Mouse (Mus musculus) urinary bladder, postnatal 14 days (tissue): ENCODE results near the gene Kif14.
"Not testable (repeated sequence)": the region's sequence is repeated elsewhere in the genome, so short reads cannot be mapped to it uniquely, and the experiment has no call there.

ENCODE experiments used
- DNase-seq: peaks from one replicate; pipeline ENCODE4 v3.0.0; 2021; ENCODE audit warnings: low spot score

Kif14 gene

DNA sequence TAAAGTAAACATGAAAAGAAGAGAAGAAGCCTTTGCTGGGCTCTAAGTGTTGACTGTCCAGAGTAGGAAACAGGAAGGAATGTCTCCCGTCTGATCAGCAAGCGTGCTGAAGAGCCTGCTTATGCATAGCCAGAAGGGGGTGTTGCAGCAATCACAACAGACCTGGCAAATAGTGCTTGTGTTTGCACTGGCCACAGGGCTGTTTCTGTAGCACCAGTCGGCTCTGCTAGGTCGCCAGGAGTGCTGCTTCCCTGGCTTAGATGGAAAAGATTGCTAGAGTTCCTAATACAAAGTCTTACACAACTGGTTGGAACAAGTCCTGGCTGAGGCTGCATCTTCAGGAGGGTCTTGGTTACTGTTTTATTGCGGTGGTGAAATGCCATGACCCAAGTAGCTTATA, 25.5 kb downstream of the Kif14 start:
- no peak for DNase-seq

DNA sequence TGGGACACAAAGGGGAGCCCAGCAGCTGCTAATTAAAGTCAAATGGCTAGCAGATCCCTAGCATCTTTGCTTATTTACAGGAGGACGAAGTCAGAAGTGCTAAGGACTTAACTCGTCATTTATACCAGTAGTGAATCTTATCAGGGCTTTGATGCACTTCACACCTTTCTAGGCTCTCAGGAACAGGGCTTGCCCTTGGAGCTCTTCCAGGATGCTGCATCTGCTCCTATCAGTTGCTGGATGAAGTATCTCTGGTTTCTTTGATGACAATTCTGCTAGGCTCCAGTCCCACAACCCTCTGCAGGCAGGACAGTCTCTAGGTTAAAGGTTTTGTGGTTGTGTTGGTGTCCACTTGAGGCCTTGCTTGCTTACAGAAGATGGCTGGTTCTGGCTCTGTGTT, 26.1 kb downstream of the Kif14 start:
- DNase-seq: no peak

DNA sequence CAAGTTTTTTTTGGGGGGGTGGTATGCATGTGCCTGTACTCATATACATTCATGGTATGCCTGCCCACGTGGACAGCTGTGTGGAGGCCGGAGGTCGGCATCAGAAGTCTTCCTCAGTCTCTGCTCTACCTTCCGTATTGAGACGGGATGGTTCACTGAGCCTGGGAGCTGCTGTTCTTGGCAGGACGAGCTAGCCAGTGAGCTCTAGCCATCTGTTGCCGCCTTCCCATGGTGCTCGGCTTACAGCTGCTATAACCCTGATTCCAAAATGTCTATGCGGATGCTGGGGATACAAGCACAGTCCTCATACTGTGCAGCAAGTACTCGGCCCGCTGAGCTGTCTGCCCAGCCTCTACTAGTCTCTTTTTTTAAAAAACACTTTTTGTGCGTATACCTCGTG, 33.2 kb downstream of the Kif14 start:
- no peak for DNase-seq

DNA sequence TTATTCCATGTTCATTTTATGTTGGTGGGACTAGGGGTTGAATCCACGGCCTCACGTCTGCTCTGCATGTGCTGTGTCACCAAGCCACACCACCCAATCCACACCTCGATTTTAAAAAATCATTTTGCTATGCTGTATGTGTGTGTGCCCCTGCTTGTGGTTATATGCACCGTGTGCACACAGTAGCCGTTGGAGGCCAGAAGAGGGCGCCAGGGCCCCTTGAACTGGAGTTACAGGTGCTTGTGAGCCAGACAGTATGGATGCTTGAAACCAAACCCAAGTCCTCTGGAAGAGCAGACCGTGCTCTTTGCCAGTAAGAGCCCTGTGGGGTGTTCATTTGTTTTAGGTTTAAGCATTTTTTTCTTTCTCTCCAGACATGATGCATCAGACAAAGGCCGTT, 36.8 kb downstream of the Kif14 start:
- no peak for DNase-seq

DNA sequence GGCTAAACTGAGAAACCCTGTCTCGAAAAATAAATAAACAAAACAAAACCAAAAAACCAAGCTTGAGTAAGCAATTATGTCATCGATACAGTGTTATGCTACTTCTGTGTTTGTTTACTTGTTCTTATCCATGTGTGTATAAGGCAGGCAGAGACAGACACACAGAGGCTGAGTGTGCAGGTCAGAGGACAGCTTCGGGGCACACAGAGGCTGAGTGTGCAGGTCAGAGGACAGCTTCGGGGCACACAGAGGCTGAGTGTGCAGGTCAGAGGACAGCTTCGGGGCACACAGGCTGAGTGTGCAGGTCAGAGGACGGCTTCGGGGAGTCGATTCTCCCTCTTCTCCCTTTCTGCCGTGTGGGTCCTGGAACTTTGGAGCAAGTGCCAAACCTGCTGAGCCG, 40.1 kb downstream of the Kif14 start:
- DNase-seq: not testable (repeated sequence)

DNA sequence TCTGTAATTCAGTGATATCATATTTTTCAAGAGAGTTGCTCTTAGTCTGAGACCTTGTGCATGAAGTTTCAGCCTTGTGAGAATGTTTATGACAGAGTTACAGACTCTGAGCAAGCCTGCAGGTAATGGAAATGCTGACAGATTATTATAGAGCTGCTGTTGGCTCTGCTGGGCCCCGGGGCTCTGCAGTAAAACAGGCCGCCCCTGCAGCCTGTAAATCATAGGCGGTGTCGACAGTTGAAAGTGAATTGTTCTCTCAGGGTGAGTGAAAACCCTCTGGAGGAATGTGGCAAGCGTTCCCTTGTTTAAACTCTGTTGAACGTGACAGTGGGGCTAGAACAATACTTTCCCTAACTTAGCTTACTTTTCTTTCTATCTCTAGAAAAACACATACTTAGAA, 46.2 kb downstream of the Kif14 start:
- no peak for DNase-seq

DNA sequence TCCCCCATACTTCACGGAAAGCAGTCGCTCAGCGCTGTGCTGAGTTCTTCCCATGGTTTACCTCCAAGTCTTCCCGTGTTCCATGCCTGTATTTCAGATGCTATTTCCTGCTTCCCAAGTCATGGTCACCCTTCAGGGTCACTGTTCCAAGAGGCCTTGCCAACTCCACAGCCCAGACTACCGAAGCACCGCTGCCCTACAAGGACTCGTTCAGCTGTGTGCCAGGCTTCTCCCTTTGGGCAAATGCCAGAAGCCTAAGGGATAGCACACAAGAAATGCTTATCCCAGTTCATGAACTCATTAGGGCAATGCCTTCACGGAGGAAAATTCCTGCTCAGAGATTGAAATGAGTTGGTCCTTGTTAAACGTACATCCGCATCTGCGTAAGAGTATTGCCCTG, 47.0 kb downstream of the Kif14 start:
- peak; percentile 15 for DNase-seq

DNA sequence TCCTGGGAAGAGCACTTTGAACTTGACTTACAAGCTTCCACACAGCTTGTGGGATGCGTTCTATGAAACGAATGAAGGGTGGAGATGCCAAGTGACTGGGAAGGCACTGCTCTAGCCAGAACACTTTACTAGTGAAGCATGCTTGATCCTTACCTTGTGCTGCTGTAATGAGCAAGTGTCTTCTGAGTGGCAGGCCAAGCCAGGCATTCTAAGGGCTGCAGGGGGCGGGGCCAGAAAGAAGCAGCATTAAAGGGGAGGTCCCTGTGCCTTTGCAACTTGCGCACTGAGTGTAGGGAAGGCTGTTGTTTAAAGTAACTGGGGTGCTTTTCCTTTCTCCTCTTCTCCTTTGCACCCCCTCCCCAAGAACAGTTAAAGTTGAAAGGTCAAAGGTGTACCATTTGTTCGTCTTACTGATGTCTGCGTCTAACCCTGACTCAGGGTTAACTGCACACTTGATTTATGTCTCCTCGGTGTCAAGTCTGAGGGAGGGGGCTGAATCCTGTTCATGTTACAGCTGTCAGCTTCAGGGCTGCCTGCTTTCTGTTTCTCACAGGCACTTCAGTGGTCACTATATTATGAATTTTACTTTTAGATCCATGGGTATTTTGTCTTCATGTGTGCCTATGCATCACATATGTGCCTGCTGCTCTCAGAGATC, 52.7 kb downstream of the Kif14 start:
- DNase-seq: no peak

DNA sequence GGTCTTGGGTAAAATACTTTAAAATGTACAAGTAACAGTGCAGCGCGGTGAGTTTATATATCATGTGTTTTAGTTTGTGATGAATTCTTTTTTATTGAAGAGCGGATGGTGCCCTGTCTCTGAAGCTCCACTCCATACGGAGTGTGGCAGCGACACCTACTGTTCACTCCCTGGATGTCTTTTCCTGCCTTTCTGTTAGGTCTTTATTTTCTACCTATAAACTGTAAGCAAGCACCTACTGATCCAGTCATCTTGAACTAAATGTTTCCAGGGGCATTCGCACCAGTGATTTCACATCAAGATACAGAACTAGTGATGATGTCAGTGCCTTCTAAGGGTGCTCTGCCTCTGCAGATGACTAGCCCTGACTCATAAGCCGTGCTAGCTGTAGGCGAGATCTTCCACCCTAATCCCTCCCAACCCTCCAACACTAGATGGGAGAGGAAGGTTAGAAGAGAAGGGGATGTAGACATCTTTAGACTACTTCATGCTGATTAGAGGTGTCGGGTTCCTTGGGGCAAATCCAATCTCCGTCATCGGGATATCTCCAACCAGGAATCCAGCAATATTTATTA, 55.3 kb downstream of the Kif14 start:
- DNase-seq: peak; percentile 64

DNA sequence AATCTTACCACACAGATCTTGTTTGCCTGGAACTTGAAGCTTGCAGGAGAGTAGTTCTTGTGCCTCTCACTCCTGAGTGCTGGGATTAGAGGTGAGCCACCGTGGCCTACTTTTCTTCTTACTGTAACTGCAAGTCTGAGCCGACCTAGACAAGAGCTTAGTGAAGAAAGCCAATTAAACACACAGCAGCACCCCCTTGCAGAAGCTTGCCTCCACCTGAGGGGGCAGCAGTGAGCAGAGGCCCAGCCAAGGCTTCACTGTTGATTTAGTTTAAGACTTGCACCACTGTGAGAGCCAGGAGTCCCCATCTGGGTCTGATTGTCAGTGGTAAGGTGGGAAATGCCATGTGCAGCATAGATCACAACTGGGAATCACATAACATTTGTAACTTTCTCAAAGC, 58.8 kb downstream of the Kif14 start:
- peak; percentile 60 for DNase-seq

DNA sequence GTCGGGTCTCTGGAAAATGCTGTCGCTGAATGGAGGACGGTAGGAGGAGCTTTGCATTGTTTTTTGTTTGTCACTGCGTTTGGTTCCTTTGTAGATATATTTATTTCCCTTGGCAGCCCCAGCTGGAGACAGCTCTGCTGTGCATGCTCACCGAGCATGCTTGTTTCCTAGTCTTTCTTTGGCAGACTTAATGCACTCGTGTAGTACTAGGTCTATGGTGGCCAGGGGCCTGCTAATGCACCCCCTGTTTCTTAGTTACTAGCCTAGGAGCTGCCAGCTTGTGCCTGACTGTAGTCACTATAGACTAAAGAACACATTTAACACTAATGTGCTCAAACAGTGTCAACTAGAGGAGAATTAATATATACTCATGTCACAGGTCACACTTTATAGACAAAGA, 59.7 kb downstream of the Kif14 start:
- no peak for DNase-seq

DNA sequence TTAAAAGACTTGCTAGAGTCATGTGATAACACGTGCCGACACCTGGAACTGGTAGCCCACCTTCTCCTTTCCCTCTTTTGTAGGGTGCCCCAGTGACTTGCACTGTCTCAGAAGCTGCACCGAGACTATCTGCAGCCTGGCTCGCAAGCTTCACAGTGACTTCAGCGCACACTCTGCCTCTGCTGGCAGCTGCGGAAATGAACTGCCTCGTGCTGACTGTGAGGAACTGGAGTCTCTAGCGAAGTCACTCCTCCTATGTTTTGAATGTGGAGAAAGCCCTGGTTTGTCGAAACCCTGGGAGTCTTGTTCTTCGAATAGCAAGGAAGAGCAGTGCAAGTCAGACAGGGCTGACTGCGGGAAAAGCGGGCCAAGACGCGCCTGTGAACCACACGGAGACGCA, 61.0 kb downstream of the Kif14 start:
- no peak for DNase-seq

DNA sequence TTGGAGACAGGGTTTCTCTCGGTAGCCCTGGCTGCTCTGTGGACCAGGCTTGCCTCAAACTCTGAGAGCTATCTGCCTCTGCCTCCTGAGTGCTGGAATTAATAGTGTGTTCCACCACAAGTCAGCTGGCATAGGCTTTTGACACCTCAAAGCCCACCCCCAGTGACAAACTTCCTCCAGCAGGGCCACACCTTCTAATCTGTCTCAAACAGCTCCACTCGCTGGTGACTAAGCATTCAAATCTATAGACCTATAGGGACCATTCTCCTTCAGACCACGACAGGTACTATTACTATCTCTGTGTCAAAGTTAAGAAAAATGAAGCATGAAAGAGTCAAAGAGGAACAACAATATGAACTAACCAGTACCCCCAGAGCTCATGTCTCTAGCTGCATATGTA, 66.4 kb downstream of the Kif14 start:
- DNase-seq: no peak

DNA sequence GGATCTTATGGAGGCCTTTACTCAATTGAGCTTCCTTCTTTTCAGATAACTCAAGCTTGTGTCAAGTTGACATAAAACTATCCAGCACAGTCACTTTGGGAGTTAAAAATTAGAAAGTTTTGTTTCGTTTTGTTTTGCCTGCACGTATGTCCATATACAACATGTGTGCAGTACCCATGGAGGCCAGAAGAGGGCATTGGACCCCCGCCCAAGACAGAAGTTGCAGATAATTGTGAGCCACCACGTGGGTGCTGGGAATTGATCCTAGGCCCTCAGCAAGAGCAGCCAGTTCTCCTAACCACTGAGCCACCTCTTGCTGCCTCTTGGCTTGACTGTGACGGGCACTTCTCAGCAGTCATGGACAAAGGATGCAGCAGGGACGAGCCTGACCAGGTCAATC, 70.8 kb downstream of the Kif14 start:
- DNase-seq: no peak

DNA sequence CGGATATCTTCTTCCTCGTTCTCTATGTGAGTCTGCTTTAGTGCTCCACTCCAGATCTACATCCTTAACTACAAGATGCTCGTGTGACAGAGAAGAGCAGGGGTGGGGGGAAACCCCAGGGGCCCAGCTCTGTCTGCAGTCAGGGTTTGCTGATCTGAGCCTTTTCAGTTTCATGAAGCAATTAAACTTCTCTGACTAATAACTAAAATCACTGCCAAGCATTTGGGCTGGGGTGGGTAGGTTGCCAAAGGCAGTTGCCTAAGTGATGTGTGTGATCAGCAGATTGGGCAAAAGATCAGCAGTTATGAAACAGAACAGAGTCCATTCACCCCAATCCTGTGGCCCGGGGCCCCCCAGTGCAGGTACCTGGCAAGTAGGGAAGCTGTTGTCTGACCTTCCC, 72.1 kb downstream of the Kif14 start:
- peak; percentile 40 for DNase-seq

DNA sequence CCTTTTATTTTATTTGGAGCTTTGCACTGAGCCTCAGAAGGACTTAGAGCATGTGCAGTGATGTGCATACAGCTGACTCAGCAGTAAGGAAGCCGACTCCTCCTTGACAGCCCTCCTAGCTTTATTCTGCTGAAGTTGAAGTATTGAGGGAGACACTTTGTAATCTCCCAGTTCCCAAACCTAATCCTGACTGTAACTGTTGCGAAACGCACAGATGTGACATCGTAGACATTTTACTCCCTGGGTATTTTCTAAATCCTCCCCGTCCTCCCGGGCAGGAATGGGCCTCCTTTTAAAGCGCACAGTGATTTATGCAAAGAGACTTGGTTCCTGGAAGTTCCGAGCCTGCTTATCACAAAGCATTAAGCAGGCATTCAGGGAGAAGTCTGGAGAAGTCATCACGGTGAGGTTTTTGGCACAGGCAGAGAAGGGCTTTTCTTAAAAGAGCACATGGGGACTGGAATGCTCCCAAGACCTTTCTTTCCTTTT, 74.3 kb downstream of the Kif14 start:
- DNase-seq: peak; percentile 33

DNA sequence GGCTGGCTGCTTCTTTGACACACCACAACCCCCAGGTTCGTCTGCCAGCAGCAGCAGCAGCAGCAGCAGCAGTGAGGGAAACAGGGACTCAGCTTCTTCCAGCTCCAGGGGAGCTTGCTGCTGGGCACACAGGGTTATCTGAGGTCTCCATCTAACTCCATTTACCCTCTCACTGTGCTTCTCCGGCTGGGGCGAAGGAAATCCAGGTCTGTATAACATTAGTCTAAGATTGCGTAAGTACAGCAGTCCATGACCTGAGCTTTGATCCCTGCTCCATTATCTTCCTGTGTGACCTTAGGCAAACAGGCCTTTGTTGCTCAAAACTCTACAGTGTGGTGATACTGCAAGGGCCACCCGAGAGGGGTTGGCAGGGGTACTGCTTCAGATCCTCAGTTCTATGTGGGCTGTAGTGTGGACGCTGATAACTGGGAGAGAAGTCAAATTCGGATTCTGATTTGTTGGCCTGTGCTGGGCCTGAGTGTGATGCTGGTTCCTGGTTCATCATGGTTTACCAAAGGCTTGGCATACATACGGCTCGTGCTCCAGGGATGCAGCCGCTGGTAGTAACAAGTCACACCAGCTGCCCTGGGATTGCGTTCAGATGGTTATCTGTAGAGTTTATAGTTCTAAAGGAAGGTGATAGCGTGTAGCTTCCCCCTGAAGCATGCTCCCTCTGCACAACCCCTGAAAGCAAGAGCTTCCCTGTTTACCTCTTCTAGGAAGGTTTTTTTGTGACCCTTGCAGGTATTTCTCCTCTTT, 75.7 kb downstream of the Kif14 start:
- DNase-seq: no peak

DNA sequence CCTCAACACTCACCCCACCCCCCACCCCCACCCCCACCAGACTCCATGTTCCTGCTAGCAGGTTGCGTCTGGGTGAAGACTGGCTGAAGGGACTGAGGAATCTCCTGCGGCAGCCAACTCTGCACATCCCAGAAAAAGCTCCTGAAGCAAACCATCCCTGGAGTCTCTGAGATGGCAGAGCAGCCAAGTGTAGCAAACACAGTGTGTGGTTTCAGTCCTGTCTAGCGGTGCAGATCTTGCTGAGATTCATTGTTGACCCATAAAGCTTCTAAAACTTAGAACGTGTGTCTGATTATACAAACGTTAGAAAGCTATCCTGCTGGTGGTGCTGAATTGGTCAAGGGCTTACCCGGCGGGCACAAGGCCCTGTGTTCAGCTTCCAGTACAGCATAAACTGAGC, 77.8 kb downstream of the Kif14 start:
- DNase-seq: no peak

DNA sequence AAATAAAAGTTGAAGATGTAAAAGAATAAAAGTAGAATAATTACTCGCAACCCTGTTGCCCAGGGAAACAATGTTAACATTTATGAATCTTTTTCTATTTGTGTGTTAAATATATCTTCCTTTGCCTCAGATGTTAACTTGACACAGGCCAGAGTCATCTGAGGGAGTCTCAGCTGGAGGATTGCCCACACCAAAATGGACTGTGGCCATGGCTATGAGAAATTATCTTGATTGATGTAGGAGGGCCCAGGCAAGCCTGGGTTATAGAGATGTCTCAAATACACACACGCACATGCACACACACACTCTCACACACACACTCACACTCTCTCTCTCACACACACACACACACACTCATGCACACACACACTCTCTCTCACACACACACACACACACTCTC, 80.9 kb downstream of the Kif14 start:
- DNase-seq: no peak

DNA sequence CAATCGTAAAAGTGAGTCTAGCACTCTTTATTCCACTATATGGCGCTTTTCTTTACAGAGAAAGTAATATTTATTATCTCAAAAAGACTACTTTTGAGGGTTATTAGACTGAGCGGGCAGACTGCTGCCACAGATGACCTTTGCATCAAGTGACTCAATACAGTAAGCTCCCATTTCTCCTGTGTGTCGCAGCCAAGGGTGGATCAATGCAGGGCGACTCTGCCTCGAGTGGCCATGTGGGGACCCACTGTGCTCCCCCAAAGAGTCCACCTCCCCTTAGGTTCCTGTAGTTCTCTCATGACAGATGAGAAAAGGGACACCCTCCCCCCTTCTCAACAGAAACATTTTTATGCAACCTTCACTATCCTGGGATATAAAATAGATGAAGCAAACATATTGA, 84.1 kb downstream of the Kif14 start:
- DNase-seq: no peak

DNA sequence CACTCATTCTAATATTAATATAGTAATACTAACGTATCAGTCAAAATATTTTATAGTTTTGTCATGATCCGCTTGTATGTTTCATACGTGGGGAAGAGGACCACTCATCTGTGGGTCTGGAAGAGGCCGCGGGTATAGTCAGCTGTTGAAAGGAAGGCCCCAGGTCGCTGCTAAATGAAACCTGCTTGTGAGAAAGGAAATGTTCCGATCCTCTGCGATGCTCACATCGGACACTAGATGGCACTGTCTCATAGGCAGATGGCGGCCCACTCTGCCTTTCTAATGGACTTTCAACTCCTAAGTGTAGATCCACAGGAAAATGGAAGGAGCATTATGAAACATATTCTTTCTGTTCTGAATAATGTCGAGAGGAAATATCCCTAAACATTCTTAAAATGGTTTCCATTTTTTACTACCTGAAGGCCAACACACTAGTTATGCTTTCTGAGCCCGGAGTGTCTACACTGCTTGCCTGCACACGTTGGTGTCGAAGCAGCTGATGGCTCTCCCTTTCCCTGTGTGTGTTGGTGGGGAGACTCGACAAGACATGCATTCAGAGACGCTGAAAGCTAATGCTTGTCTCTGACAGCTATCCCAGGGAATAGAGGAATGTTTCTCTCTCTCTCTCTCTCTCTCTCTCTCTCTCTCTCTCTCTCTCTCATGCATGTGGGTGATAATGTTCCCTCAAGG, 84.9 kb downstream of the Kif14 start:
- peak; percentile 82 for DNase-seq

DNA sequence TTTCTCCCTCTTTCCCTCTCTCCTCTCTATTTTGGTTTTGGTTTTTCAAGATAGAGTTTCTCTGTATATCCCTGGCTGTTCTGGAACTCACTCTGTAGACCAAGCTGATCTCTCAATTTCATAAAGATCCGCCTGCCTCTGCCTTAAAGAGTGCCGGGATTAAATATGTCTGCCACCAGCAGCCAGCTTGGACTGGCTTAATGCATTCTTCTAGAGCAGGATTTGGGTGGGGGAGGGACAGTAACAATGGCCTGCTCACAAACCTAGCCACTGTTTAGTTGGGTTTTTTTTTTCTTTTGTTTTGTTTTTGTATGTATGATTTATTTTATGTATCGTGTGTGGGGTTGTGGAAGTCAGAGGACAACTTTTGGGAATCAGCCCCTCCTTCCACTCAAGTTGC, 88.5 kb downstream of the Kif14 start:
- DNase-seq: no peak

DNA sequence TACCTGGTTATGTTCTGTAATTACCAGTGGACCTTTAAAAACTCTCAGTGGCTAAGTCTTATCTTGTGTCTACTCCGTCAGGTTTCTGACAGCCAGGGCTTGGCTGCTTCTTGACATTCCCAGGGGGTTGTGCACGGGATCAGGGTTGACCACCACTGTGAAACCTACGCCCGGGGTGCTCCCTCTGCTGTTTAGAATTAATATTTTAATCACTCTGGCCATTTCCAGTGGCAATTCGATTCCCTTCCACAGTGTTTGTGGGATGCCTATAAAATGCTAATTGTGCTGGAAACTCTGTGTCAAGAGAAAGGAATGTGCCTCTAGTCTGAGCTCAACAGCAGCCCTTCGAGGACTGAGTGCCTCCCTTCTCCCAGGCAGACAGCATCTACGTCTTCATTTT, 89.7 kb downstream of the Kif14 start:
- DNase-seq: peak; percentile 24
